Mouse (Mus musculus): ENCODE measurements around the gene Hoxb2. TPM values are rescaled to one million over a fixed set of nuclear protein-coding genes. Genes with fewer than 3 reads are reported as not detected.
A peak's percentile ranks its signal among the peaks of the same experiment; 100 is the strongest.

The Hoxb2 gene
- total RNA-seq, 2 experiments from 2014 or later, result not detected

GRCm38 (mm10) chr11:96350791-96351190, 466 bp downstream of the Hoxb2 start:
- DNase-seq (ENCODE audit: low spot score in 2 of 2), result no peak

GRCm38 (mm10) chr11:96351312-96351711, 987 bp downstream of the Hoxb2 start:
- no peak for DNase-seq (ENCODE audit: low spot score in 2 of 2)

- DNase-seq (ENCODE audit: low spot score in 2 of 2), result no peak
Observed at GRCm38 (mm10) chr11:96351831-96352230, 1.5 kb downstream of the Hoxb2 start.

- DNase-seq (ENCODE audit: low spot score in 2 of 2), result no peak
Observed at GRCm38 (mm10) chr11:96352691-96353521, 2.6 kb downstream of the Hoxb2 start.

GRCm38 (mm10) chr11:96353522-96353841, 3.2 kb downstream of the Hoxb2 start:
- peak; percentile 13 to 22 for DNase-seq (ENCODE audit: low spot score in 2 of 2)

GRCm38 (mm10) chr11:96353939-96354338, 3.6 kb downstream of the Hoxb2 start:
- DNase-seq (ENCODE audit: low spot score in 2 of 2), result no peak

GRCm38 (mm10) chr11:96354376-96354775, 4.1 kb downstream of the Hoxb2 start:
- DNase-seq (ENCODE audit: low spot score in 2 of 2), result no peak

GRCm38 (mm10) chr11:96354801-96355311, 4.5 kb downstream of the Hoxb2 start:
- DNase-seq (ENCODE audit: low spot score in 2 of 2), result no peak

- DNase-seq (ENCODE audit: low spot score in 2 of 2), result no peak
Observed at GRCm38 (mm10) chr11:96363807-96364206, 13.5 kb downstream of the Hoxb2 start.

GRCm38 (mm10) chr11:96365441-96366091, 15.2 kb downstream of the Hoxb2 start, which contains the start of gene Hoxb1:
TSS of gene Hoxb1 (plus strand) at chr11:96365752.
- no peak for DNase-seq (ENCODE audit: low spot score in 2 of 2)

- no peak for DNase-seq (ENCODE audit: low spot score in 2 of 2)
Observed at GRCm38 (mm10) chr11:96366092-96367041, 16.0 kb downstream of the Hoxb2 start.

- no peak for DNase-seq (ENCODE audit: low spot score in 2 of 2)
Observed at GRCm38 (mm10) chr11:96367141-96367540, 16.8 kb downstream of the Hoxb2 start.

GRCm38 (mm10) chr11:96368686-96369085, 18.4 kb downstream of the Hoxb2 start:
- no peak for DNase-seq (ENCODE audit: low spot score in 2 of 2)

GRCm38 (mm10) chr11:96369140-96369539, 18.8 kb downstream of the Hoxb2 start:
- no peak for DNase-seq (ENCODE audit: low spot score in 2 of 2)

GRCm38 (mm10) chr11:96371726-96372125, 21.4 kb downstream of the Hoxb2 start:
- DNase-seq (ENCODE audit: low spot score in 2 of 2), result no peak

- no peak for DNase-seq (ENCODE audit: low spot score in 2 of 2)
Observed at GRCm38 (mm10) chr11:96372519-96372918, 22.2 kb downstream of the Hoxb2 start.

- no peak for DNase-seq (ENCODE audit: low spot score in 2 of 2)
Observed at GRCm38 (mm10) chr11:96374810-96375209, 24.5 kb downstream of the Hoxb2 start.

- DNase-seq (ENCODE audit: low spot score in 2 of 2), result no peak
Observed at GRCm38 (mm10) chr11:96383381-96383780, 33.1 kb downstream of the Hoxb2 start.

GRCm38 (mm10) chr11:96387635-96388034, 37.3 kb downstream of the Hoxb2 start:
- DNase-seq (ENCODE audit: low spot score in 2 of 2), result no peak

- DNase-seq (ENCODE audit: low spot score in 2 of 2), result no peak
Observed at GRCm38 (mm10) chr11:96396772-96397626, 46.7 kb downstream of the Hoxb2 start.
